Mouse (Mus musculus): ENCODE measurements around the gene Zkscan5. TPM values are rescaled to one million over a fixed set of nuclear protein-coding genes. Genes with fewer than 3 reads are reported as not detected.

The Zkscan5 gene
- total RNA-seq (2014; rRNA removed; ENCODE audit: low replicate concordance) (17.0 and 19.2 TPM in 2 replicates), polyA plus RNA-seq (2015; fragmentation: Nextera tagmentation; extraction: Ambion mirVana) (7.8 and 8.6 TPM in 2 replicates)

GRCm38 (mm10) chr5:145203936-145204691, at the start of gene Zkscan5:
TSS of gene Zkscan5 (plus strand) at chr5:145204562.
- peak within 1 kb of the TSS; percentile 81 for H3K4me2 ChIP-seq (ENCODE audit: low read depth, low read length)
- peak within 1 kb of the TSS; percentile 61 for H3K9ac ChIP-seq (replicated peaks; ENCODE audit: low read depth, low read length)
- WGBS = under 1% methylated on average over 22 of the region's 22 CpGs
- H3K27ac ChIP-seq (ENCODE audit: low read depth) = peak within 1 kb of the TSS; percentile 93
- H3K4me3 ChIP-seq (ENCODE audit: low read depth, low read length) = peak within 1 kb of the TSS; percentile 57
- peaks cover 10% of the 10 kb centered on the region; the same call in 1 of the 2 replicates for H3K4me1 ChIP-seq (ENCODE audit: control insufficient read depth, insufficient read depth)
- no peaks in the 10 kb centered on the region for H3K9me3 ChIP-seq (replicated peaks; ENCODE audit: control insufficient read depth, low read length)
- no peaks in the 10 kb centered on the region for H3K27me3 ChIP-seq (ENCODE audit: control insufficient read depth, insufficient read depth, low read length)
- TF ChIP-seq EP300 (IDR thresholded peaks at IDR 0.05; ENCODE audit: low read depth) (peak; percentile 68; the same call in 1 of the 2 replicates), CTCF (IDR thresholded peaks at IDR 0.05; ENCODE audit: low read depth) (peak; percentile 19; the same call in 1 of the 2 replicates)
- peak; percentile 99 for DNase-seq (ENCODE audit: low spot score)
- ATAC-seq (ENCODE audit: insufficient read depth, low read depth) = peak; percentile 93
- 0 out of 2 replicates have a peak, but pooled peaks cover 3% of the 10 kb centered on the region for H3K36me3 ChIP-seq (replicated peaks; ENCODE audit: control insufficient read depth, insufficient read depth, low read length)

GRCm38 (mm10) chr5:145161361-145161760, 43.0 kb upstream of the Zkscan5 start:
- Histone ChIP-seq H3K4me3 (ENCODE audit: low read depth, low read length) (no peak overlapping the region), H3K36me3 (replicated peaks; ENCODE audit: control insufficient read depth, insufficient read depth, low read length) (peaks cover 63% of the 10 kb centered on the region), H3K9ac (replicated peaks; ENCODE audit: low read depth, low read length) (no peak overlapping the region), H3K27ac (ENCODE audit: low read depth) (no peak overlapping the region), H3K9me3 (replicated peaks; ENCODE audit: control insufficient read depth, low read length) (no peaks in the 10 kb centered on the region), H3K27me3 (ENCODE audit: control insufficient read depth, insufficient read depth, low read length) (no peaks in the 10 kb centered on the region), H3K4me1 (ENCODE audit: control insufficient read depth, insufficient read depth) (peaks cover 12% of the 10 kb centered on the region), H3K4me2 (ENCODE audit: low read depth, low read length) (no peak overlapping the region)
- no peak for TF ChIP-seq CTCF (IDR thresholded peaks at IDR 0.05; ENCODE audit: low read depth)
- no peak for TF ChIP-seq EP300 (IDR thresholded peaks at IDR 0.05; ENCODE audit: low read depth)
- ATAC-seq (ENCODE audit: insufficient read depth, low read depth) (no peak), DNase-seq (ENCODE audit: low spot score) (no peak)
- WGBS = 93% methylated on average over 14 of the region's 14 CpGs

GRCm38 (mm10) chr5:145164710-145165109, 39.7 kb upstream of the Zkscan5 start:
- TF ChIP-seq CTCF (IDR thresholded peaks at IDR 0.05; ENCODE audit: low read depth) = no peak
- no peak for TF ChIP-seq EP300 (IDR thresholded peaks at IDR 0.05; ENCODE audit: low read depth)
- Histone ChIP-seq H3K27ac (ENCODE audit: low read depth) (peak overlapping the region; percentile 70), H3K9me3 (replicated peaks; ENCODE audit: control insufficient read depth, low read length) (no peaks in the 10 kb centered on the region), H3K27me3 (ENCODE audit: control insufficient read depth, insufficient read depth, low read length) (no peaks in the 10 kb centered on the region), H3K4me2 (ENCODE audit: low read depth, low read length) (peak overlapping the region; percentile 46), H3K9ac (replicated peaks; ENCODE audit: low read depth, low read length) (peak overlapping the region; percentile 35; the same call in 1 of the 2 replicates), H3K36me3 (replicated peaks; ENCODE audit: control insufficient read depth, insufficient read depth, low read length) (peaks cover 34% of the 10 kb centered on the region), H3K4me1 (ENCODE audit: control insufficient read depth, insufficient read depth) (peaks cover 24% of the 10 kb centered on the region), H3K4me3 (ENCODE audit: low read depth, low read length) (peak overlapping the region; percentile 12)
- WGBS = 28% methylated on average over 3 of the region's 3 CpGs
- ATAC-seq (ENCODE audit: insufficient read depth, low read depth) = no peak
- DNase-seq (ENCODE audit: low spot score) = peak; percentile 24

GRCm38 (mm10) chr5:145165184-145165583, 39.2 kb upstream of the Zkscan5 start:
- 74% methylated on average over 15 of the region's 15 CpGs for WGBS
- no peak for TF ChIP-seq CTCF (IDR thresholded peaks at IDR 0.05; ENCODE audit: low read depth)
- TF ChIP-seq EP300 (IDR thresholded peaks at IDR 0.05; ENCODE audit: low read depth) = no peak
- Histone ChIP-seq H3K4me1 (ENCODE audit: control insufficient read depth, insufficient read depth) (peaks cover 24% of the 10 kb centered on the region), H3K27ac (ENCODE audit: low read depth) (peak overlapping the region; percentile 70), H3K36me3 (replicated peaks; ENCODE audit: control insufficient read depth, insufficient read depth, low read length) (peaks cover 29% of the 10 kb centered on the region; the same call in 1 of the 2 replicates), H3K27me3 (ENCODE audit: control insufficient read depth, insufficient read depth, low read length) (no peaks in the 10 kb centered on the region), H3K4me2 (ENCODE audit: low read depth, low read length) (peak overlapping the region; percentile 46), H3K9me3 (replicated peaks; ENCODE audit: control insufficient read depth, low read length) (no peaks in the 10 kb centered on the region), H3K9ac (replicated peaks; ENCODE audit: low read depth, low read length) (peak overlapping the region; percentile 35; the same call in 1 of the 2 replicates), H3K4me3 (ENCODE audit: low read depth, low read length) (peak overlapping the region; percentile 12; the same call in 1 of the 2 replicates)
- DNase-seq (ENCODE audit: low spot score) (no peak), ATAC-seq (ENCODE audit: insufficient read depth, low read depth) (no peak)

- Histone ChIP-seq H3K4me1 (ENCODE audit: control insufficient read depth, insufficient read depth) (peaks cover 24% of the 10 kb centered on the region), H3K27me3 (ENCODE audit: control insufficient read depth, insufficient read depth, low read length) (no peaks in the 10 kb centered on the region), H3K36me3 (replicated peaks; ENCODE audit: control insufficient read depth, insufficient read depth, low read length) (peaks cover 32% of the 10 kb centered on the region), H3K9me3 (replicated peaks; ENCODE audit: control insufficient read depth, low read length) (no peaks in the 10 kb centered on the region), H3K27ac (ENCODE audit: low read depth) (peak within 1 kb of the TSS; percentile 79), H3K4me2 (ENCODE audit: low read depth, low read length) (peak within 1 kb of the TSS; percentile 81), H3K9ac (replicated peaks; ENCODE audit: low read depth, low read length) (peak within 1 kb of the TSS; percentile 94), H3K4me3 (ENCODE audit: low read depth, low read length) (peak within 1 kb of the TSS; percentile 79)
- DNase-seq (ENCODE audit: low spot score) = peak; percentile 97
- ATAC-seq (ENCODE audit: insufficient read depth, low read depth) = peak; percentile 93
- TF ChIP-seq EP300 (IDR thresholded peaks at IDR 0.05; ENCODE audit: low read depth) (peak; percentile 81; the same call in 1 of the 2 replicates), CTCF (IDR thresholded peaks at IDR 0.05; ENCODE audit: low read depth) (no peak)
- WGBS = under 1% methylated on average over 47 of the region's 51 CpGs
These were observed 37.6 kb upstream of the Zkscan5 start, which contains the start of the genes Ptcd1 and Cpsf4 for GRCm38 (mm10) chr5:145166536-145167305. TSS of gene Ptcd1 (minus strand) at chr5:145167108. TSS of gene Cpsf4 (plus strand) at chr5:145167213.
